Mouse (Mus musculus) megakaryocyte, embryonic 14.5 days (primary cell): ENCODE data around the gene Slc43a3.

Experiments
- FLI1 ChIP-seq: IDR thresholded peaks from 2 replicates; pipeline ENCODE4 v1.6.1; 2012; ENCODE audit warnings: low read length, inconsistent platforms, mixed read lengths
- GATA1 ChIP-seq: IDR thresholded peaks from 3 replicates; pipeline ENCODE4 v1.6.1; 2012; ENCODE audit warnings: mixed read lengths, low read length, inconsistent platforms, borderline replicate concordance

- TF ChIP-seq FLI1 (no peak), GATA1 (no peak)
Measured at GRCm38 (mm10) chr2:84895495-84896198, 40.7 kb upstream of the Slc43a3 start.
